Mouse (Mus musculus) left cerebral cortex, adult 11 months (tissue): Measurements from ENCODE around the gene Cacna1i.

Experiments used
- DNase-seq: peaks from one replicate; pipeline ENCODE4 v3.0.0; 2022; ENCODE audit warnings: low spot score

Gene Cacna1i

GRCm38 (mm10) chr15:80277107-80277506, 9.9 kb upstream of the Cacna1i start:
- no peak for DNase-seq

GRCm38 (mm10) chr15:80277625-80278024, 9.4 kb upstream of the Cacna1i start:
- no peak for DNase-seq

- peak; percentile 67 for DNase-seq
Observed at GRCm38 (mm10) chr15:80278121-80278759, 8.8 kb upstream of the Cacna1i start.

GRCm38 (mm10) chr15:80279053-80279452, 8.0 kb upstream of the Cacna1i start:
- DNase-seq, result no peak

- DNase-seq, result no peak
Observed at GRCm38 (mm10) chr15:80280646-80281045, 6.4 kb upstream of the Cacna1i start.

- no peak for DNase-seq
Observed at GRCm38 (mm10) chr15:80288036-80288435, 998 bp downstream of the Cacna1i start.

- DNase-seq, result peak; percentile 81
Observed at GRCm38 (mm10) chr15:80289436-80289835, 2.4 kb downstream of the Cacna1i start.

- no peak for DNase-seq
Observed at GRCm38 (mm10) chr15:80297146-80297545, 10.1 kb downstream of the Cacna1i start.

GRCm38 (mm10) chr15:80303779-80304178, 16.7 kb downstream of the Cacna1i start:
- DNase-seq, result no peak

- DNase-seq, result no peak
Observed at GRCm38 (mm10) chr15:80304188-80304587, 17.1 kb downstream of the Cacna1i start.

GRCm38 (mm10) chr15:80306146-80306545, 19.1 kb downstream of the Cacna1i start:
- no peak for DNase-seq

GRCm38 (mm10) chr15:80314731-80315130, 27.7 kb downstream of the Cacna1i start:
- no peak for DNase-seq

- DNase-seq, result no peak
Observed at GRCm38 (mm10) chr15:80316966-80317634, 30.1 kb downstream of the Cacna1i start.

GRCm38 (mm10) chr15:80317841-80318530, 30.9 kb downstream of the Cacna1i start:
- DNase-seq, result no peak

- no peak for DNase-seq
Observed at GRCm38 (mm10) chr15:80318543-80319255, 31.7 kb downstream of the Cacna1i start.

GRCm38 (mm10) chr15:80319315-80319714, 32.3 kb downstream of the Cacna1i start:
- DNase-seq, result no peak

GRCm38 (mm10) chr15:80319921-80320320, 32.9 kb downstream of the Cacna1i start:
- no peak for DNase-seq

GRCm38 (mm10) chr15:80325207-80325606, 38.2 kb downstream of the Cacna1i start:
- DNase-seq, result no peak

- DNase-seq, result no peak
Observed at GRCm38 (mm10) chr15:80325756-80326155, 38.7 kb downstream of the Cacna1i start.

- no peak for DNase-seq
Observed at GRCm38 (mm10) chr15:80326947-80327346, 39.9 kb downstream of the Cacna1i start.

- DNase-seq, result no peak
Observed at GRCm38 (mm10) chr15:80327743-80328540, 40.9 kb downstream of the Cacna1i start.

GRCm38 (mm10) chr15:80330276-80330675, 43.2 kb downstream of the Cacna1i start:
- no peak for DNase-seq
